Mouse (Mus musculus) G1E-ER4 (cell line): ENCODE measurements around the gene Slc26a6. TPM values are rescaled to one million over a fixed set of nuclear protein-coding genes. Genes with fewer than 3 reads are reported as not detected.

ENCODE experiments used
- GATA1 ChIP-seq: IDR thresholded peaks from one replicate; pipeline ENCODE4 v1.8.0; 2012; ENCODE audit warnings: low read length, inconsistent platforms
- polyA plus RNA-seq: library from polyadenylated mRNA; stranded (reverse); fragments of >175 nt; gene quantifications from 2 replicates; pipeline ENCODE4 v1.2.3, GENCODE M21; 2012

Gene Slc26a6
- polyA plus RNA-seq, result 2.7 and 3.6 TPM in 2 replicates

DNA sequence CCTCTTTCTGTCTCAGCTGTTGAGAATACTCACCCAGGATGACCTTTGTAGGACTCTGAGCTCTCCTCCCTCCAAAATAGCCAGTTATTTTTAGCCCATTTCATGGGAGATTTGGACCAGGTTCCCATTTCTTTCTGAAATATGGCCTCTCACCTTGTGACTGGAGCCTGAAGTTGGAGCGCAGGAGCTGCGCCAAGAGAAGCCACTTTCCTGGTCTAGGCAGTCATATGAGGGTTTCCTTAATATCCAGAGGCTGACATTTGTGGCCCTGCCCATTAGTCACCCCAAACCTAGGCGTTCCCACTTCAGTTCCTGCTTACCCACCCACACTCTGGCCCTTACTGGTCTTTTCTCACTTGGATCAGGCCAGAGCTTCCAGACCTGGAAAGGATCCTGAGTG is at the start of gene Slc26a6:
Slc26a6 (plus strand) TSS at position 308 of the 400 bp plus-strand sequence.
- no peak for TF ChIP-seq GATA1

DNA sequence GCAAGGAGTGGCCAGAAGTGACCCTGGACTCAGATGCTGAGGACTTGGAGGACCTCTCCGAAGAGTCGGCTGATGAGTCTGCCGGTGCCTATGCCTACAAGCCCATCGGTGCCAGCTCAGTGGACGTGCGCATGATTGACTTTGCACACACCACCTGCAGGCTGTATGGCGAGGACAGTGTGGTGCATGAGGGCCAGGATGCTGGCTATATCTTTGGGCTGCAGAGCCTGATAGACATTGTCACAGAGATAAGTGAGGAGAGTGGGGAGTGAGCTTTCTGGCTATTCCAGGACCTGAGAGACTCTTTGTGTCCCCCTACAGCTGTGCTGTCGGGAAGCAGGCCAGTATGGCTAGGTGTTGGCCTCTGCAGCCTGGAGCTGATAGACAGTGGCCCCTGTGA is 47.3 kb upstream of the Slc26a6 start:
- no peak for TF ChIP-seq GATA1

DNA sequence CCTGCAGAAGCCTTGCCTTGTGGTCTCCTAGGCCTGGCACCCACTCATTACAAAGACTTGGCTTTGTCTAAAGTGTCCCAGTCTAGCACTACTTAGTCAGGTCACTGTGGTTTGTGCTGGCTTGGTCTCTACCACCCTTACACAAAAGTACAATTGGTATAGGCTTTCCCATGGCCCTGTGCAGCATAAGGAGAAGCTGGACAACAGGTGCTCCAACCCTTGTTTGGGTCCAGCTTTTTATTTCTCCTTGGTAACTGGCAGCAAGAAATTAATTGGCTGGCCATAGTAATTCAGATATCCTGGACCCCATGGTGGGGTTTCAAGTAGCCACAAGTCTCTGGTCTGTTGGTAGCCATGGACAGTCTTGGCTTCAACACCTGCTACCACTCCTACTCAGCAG is 46.7 kb upstream of the Slc26a6 start:
- no peak for TF ChIP-seq GATA1

DNA sequence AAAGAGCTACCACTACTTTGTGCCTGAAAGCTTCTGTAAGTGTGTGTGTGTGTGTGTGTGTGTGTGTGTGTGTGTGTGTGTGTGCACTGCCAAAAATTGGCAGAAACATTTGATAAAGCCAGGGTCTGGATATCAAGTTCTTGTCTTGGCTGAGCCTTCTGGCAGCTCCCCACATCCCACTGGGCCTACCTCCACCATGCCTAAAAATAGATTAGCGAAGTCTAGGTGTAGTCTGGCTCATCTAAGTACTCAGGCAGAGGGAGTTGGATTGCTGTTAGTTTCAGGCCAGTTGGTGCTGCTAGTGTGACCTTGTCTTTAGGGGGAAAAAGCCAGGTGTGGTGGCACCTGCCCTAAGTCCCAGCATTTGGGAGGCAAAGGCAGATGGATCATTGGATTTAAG is 46.3 kb upstream of the Slc26a6 start:
- no peak for TF ChIP-seq GATA1

DNA sequence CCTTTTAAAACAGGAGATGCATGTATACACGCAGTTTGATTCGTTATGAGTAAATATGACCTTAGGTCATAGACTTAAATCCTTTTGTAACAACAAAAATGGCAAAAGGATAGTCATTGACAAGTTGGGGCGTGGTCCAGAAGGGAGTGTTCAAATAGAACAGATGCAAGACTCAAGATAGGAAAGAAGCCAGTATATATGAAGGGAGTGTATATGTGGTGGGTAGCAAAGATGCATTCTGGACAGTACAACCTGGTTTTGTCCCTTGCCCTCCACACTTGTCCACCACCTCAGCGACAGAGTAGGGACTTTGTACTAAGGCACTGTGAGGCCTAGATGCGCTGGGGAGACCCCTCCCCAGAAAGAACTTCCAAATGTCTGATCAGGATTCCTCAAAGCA is 45.4 kb upstream of the Slc26a6 start:
- TF ChIP-seq GATA1, result no peak

DNA sequence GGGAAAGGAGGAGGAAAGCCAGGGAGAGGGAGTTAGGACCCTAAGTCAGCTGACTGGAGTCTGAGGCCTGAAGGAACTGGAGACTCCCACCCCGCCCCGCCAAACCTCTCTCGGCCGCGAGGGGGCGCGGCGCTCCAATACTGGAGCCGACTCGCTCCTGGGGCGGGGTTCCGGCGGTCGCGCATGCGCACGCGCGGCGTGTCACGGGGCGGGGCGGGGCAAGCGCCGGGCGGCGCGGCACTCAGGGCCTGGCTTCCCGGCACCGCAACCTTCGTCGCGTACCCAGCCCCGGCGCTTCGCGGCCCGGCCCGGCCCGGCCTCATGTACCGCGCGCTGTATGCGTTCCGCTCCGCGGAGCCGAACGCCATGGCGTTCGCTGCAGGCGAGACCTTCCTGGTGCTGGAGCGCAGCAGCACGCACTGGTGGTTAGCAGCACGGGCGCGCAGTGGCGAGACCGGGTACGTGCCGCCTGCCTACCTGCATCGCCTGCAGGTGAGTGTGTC is 44.9 kb upstream of the Slc26a6 start, which contains the start of gene Nckipsd:
Nckipsd (plus strand) TSS at position 206 of the 503 bp plus-strand sequence.
- TF ChIP-seq GATA1, result no peak

DNA sequence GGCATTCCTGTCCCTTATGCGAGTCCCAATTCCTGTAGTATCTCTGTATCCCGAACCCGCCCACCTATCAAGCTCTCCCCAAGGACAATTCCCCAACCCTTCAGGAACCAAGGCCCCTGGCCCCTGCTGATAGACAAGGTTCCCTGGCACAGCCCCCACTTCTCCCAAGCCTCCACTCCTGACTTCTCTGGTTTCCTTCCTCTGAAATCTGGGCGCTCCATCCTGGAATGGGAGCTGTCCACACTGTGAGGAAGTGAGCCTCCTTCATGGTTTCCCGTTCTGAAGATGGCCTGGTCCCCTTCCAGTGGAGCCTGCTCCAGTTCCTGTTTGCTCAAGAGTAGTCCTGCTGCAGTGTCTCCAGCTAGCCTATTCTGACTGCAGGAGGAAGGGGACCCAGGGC is 43.9 kb upstream of the Slc26a6 start:
- no peak for TF ChIP-seq GATA1

DNA sequence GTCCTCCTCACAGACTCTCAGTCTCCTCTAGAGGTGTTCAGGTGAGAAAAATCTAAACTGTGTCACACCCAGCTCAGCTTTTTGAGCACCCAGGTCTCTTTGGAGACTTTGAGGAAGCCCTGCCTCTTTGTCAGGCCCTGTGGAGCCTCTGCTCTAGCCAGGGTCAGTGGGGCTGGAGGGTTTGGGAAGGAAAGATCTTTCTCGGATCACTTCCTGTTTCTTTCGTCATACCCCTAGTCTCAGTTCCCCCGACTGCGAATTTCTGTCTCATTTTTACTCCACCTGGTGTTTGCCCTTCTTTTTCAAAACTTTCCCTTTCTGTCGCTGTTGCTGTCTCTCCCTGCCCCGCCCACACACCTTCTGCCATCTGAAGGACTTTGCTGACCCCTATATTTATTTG is 43.4 kb upstream of the Slc26a6 start:
- no peak for TF ChIP-seq GATA1

DNA sequence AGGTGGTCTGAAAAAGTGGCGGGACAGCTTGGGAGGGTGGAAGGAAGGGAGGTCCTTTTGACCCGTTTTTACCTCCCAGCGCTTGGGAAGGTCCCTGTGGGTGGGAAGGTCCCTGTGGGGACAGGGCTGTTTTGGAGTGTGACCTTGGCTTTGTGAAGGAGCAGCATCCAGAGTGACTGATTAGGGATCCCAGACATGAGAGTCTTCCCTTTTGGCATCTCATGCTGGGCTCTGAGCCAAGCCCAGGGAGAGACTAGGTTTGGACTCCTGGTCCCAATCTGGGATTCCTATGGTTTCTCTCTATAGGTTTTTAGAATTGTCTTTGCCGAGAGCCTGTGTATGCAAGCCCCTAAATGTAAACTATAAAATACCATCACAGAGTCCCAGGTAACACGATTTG is 42.6 kb upstream of the Slc26a6 start:
- no peak for TF ChIP-seq GATA1

DNA sequence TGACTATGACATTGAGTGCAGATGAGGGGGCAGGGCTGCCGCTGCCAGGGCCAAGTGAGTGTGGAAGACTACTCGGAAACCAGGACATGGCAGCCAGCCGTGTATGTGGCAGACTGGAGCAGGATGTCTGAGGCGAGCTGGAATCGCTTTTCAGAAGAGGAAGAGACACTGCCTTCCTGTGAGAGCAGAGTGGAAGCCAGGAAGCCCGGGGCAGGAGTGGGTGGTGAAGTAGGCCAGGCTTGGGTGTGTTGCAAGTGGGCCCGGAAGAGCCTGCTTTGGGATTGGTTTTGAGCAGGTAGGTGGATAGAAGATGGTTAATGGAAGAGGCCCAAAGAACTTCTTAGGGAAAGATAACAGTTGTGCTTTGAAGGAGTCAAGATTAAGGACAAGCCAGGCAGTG is 37.5 kb upstream of the Slc26a6 start:
- no peak for TF ChIP-seq GATA1

DNA sequence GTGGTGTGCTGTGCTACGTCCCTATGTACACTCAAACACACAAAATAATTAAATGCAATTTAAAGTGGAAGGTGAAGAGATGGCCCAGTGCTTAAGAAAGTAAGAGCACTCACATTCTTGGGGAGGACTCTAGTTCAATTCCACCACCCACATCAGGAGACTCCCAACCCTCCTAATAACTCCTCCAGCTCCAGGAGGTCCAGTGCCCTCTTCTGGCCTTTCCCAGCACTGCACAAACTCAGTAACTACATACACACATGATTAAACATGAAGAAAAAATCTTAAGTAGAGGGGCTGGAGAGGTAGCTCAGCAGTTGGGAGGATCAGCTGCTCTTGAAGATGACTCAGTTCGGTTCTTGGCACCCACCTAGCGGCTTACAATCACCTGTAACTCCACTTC is 33.6 kb upstream of the Slc26a6 start:
- TF ChIP-seq GATA1, result no peak

DNA sequence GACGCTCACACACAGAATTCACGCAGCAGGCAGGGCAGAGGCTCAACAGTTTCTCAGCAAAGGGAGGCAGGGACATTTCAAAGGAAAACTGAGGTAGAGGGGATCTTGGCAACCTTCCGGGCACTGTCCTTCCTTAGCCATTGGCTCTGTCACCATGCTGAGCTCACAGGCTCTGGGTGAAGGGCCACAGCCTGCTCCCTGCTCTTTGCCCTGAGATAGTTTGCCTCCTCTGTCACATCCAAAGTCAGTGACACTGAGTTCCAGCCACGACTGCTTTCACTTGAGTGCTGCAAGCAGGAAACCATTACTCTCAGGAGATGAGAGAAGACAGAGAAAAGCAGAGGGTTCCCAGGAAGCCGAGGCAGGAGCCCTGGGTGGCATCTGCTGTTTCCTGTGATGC is 33.0 kb upstream of the Slc26a6 start:
- TF ChIP-seq GATA1, result no peak

DNA sequence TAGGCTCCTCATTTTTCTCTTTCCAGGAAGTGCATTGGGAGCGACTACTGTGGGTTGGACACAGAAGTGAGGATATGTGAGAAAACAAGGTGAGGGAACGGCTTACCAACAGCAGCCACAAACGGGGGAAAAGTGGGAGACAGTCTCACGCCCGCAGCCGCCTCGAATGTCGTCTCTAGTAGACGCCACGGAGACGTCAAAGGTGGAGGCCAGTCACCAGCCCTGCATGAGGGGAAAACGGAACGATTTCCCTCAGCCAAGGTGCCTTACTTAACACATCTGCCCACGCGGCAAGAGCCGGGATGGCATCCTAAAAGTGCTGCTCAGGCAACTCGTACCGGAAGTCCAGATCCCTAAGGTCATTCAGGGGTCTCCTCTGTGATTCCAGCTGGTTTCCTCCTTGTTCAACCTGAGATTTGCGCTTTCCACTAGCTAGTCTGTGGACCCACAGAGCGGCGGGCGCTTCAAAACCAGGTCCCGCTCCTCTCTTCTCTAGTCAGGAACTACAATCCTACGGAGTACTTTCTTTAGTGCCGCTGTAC is 28.9 kb upstream of the Slc26a6 start:
- TF ChIP-seq GATA1, result no peak

DNA sequence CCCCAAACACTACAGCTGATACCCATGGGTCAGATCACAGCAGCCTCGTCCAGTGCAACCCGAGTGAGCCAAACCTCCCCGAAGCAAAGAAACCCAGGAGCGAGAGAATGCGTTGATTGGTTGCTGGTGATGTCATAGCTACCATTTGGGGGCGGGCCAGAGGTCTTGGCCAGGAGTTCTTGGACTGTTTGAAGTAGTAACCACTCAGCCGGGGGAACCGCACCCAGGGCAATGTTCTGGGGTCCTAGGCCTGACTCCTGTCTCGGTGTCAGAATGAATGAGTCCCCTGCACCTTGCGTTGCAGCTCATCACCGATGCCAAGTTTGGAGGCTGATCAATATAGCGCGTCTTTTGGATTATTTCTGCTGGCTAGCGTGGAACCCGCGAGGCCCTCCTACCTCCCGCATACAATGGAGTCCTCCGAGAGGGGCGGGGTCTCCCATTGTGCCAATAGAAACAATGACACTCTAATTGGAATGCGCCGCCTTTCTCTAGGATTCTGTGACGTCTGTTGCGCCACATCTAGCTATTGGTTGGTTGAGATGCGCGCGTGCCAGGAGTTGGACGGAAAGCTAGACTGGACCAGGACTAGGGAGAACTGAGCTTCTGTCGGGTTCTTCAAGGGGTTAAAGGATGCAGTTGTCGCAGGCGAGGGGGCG is 28.2 kb upstream of the Slc26a6 start:
- TF ChIP-seq GATA1, result no peak

DNA sequence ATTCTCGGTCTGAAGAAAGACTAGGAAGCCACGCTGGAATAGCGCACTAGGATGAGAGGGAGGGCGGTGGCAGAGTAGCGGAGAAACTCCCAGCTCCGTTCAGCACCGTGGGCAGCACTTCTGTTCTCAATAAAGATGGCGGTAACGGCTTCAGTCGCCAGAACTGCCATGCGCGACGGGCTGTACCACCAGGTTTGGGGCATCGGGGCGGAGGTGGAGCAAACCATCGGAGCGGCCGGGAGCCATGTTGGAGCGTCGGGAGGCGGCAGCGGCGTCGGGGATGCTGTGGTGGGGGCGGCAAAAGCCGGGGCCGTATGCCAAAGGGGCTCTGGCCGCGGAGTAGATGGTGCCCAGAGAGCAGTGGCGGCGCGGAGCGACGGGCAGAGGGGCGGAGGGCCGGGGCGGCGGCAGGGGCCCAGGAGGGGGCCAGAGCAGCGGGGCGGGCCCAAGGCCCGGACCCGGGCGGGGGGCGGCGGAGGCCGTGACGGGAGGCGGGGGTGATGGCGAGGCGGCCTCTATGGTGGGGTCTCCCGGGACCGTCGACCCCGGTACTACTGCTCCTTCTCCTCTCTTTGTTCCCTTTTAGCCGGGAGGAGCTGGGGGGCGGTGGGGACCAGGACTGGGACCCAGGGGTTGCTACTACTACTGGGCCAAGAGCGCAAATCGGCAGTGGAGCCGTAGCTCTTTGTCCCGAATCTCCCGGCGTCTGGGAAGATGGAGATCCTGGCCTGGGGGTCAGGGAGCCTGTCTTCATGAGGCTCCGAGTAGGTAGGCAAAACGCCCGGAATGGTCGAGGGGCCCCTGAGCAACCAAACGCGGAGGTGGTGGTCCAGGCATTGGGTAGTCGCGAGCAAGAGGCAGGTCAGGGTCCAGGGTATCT is 27.0 kb upstream of the Slc26a6 start, which contains the start of gene Celsr3:
Celsr3 (plus strand) TSS at position 501 of the 880 bp plus-strand sequence.
- TF ChIP-seq GATA1, result no peak

DNA sequence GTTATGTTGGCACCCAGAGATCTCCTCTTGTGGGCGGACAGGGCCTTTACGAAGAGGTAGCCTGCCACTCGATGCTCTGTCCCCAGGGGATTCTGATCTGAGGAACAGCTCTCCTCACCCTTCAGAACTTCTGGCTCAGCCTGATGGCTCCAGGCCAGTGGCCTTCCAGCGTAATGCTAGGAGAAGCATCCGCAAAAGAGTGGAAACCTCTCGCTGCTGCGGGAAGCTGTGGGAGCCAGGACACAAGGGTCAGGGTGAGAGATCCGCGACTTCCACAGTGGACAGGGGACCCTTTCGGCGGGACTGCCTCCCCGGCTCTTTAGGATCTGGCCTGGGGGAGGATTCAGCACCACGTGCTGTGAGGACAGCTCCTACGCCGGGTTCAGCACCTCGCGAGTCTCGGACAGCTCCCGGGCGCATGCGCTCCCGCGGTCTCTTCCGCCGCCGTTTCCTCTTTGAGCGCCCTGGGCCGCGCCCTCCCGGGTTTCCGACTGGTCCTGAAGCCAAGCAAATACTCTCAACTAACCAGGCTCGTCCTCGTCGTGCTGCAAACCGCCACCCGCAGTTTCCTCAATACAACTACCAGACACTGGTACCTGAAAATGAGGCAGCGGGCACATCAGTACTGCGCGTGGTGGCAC is 26.3 kb upstream of the Slc26a6 start:
- TF ChIP-seq GATA1, result no peak

DNA sequence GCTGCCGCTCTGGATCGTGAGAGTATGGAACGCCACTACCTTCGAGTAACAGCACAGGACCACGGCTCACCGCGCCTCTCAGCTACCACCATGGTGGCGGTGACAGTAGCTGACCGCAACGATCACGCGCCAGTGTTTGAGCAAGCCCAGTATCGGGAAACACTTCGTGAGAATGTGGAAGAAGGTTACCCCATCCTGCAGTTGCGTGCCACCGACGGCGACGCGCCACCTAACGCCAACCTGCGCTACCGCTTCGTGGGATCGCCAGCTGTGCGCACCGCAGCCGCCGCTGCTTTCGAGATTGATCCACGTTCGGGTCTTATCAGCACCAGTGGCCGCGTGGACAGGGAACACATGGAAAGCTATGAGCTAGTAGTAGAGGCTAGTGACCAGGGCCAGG is 25.6 kb upstream of the Slc26a6 start:
- TF ChIP-seq GATA1, result no peak
